Mouse (Mus musculus) frontal cortex, postnatal 14 days (tissue): ENCODE results near the gene Dlk2.

Experiments
- DNase-seq, 2 experiments: peaks; one replicate each; pipeline ENCODE4 v3.0.0; 2022; ENCODE audit warnings: low spot score in 2 of 2

Gene Dlk2

DNA sequence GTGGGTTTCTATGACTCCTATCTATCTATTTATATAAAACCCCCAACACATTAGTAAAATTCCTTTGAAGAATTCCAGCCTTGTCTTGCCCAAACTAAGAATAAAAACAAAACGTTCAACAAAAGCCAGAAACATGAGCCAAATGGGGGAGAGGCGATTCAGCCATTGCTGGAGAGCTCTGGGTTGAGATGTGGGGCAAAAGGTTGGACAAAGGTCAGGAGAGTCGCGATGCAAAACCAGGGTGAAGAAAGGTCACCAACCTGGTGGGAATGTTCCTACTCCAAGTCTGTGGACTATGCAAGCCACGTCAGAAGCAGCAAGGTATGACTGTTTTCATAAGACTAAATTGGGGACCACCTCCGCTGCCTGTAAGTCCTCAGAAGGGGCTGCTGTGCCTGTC, 23.3 kb downstream of the Dlk2 start:
- DNase-seq: no peak

DNA sequence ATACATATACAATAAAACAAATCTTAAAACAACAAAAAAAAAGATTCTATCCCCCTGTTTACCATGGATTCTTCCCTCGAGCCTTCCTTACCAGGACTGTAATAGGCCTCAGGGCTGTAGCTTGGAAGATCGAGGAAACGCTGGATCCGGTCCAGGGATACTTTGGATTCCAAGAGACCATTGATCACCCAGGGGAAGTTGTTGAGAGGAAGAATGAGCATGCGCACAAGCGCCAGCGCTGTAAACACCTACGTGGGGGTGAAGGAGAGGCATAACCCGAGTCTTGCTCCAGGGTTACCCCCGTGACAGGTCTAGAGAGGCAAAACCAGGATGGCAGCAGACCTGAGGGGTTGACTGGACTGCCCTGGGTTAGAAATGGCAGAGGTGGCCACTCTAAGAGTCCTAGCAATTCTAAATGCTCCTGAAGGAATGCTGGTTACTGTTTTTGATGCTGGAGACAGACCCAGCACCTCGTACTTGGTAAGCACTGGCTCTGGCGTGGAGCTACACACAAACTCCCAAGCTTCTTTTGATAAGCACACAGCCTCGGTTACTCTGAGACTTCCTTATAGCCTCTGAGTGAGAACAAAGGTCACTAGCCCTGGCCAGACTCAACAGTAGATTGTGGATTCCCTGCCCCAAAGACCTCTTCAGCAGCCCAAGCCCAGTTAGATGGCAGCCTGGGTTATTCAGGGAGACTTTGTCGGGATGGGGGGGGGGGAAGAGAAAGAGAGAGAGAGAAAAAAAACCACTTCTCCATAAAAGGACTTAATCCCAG, 25.0 kb downstream of the Dlk2 start:
- no peak for DNase-seq

DNA sequence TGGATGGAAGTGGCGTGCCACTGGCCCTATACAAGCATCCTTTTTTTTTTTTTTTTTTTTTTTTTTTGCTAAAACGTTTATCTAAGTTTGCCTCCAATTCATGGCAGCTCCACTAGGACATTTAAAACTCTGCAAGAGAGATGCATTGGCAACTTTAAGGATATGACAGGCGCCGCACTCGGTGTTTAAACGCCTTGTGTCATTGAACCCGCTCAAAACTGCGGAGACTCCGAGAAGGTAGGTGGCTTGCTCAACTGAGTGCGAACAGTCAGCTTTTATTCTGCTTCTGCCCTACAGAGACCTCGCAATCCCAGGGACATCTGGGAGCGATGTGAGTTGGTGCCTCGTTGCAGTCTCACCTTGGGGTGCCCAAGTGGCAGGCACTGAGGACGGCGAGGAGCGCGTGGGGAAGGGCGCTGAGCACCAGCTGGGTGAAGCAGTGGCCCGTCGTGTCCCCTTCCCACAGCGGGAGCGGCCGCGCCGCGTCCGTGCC, 30.2 kb downstream of the Dlk2 start:
- no peak for DNase-seq

DNA sequence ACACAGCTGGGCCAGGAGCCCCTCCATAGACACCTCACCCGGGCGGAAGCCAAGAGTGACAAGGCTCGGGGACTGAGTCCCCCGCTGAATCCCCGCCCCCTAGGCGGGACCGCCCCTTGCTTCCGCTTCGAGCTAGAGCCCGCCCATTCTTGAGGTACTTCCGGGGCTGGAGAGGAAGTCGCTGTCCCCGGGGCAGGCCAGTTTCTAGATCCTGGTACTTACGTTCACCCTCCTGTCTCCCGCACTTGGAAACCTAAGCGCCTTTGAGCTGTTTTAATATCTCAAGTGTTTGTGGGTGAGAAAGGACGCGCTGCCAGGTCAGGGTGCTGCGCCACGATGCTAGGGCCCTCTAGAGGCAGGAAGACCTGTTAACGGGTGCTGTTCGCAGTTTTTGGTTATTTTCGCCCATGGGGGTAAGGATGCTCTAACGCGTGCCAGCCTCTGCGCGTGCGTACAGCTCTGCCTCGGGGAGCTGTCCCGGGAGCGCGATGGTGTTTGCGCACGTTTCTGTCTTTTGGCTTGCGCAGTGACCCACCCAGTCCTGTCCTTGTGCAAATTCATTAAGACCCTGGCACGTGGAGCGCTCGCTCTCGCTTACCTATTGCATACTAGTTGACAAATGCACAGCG, 30.8 kb downstream of the Dlk2 start, which contains the start of gene Abcc10:
Abcc10 (minus strand) TSS at position 447 of the 629 bp plus-strand sequence.
- DNase-seq: peak; percentile 91 to 93

DNA sequence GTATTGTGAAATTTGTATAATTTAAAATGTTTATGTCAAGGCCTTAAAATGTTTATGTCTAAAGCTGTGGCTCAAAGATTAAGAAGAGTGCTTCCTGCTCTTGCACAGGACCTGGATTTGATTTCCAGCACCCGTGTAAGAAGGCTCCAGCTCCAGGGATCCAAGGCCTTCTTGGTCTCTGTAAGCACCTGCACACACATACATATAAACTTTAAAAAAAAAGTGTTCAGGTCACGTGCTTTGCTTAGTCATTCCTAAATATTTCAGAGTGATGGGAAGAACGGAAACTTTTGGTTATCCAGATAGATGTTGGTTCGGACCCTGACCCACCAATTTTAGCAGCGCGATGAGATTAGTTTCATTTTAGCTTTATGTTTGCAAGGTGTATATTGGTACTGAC, 31.5 kb downstream of the Dlk2 start:
- DNase-seq: no peak

DNA sequence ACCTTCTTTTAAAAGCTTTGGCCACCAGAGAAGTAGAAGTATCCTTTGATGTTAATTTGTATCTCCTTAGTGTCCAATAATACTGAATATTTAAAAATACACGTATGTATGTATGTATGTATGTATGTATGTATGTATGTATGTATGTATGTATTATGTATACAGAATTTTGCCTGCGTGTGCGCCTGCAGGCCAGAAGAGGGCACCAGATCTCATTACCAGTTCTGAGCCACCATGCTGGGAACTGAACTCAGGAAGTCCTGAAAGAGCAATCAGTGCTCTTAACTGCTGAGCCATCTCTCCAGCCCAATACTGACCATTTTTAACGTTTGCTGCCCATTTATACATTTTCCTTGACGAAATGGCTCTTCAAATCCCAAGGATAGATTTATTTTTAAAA, 39.3 kb downstream of the Dlk2 start:
- DNase-seq: no peak

DNA sequence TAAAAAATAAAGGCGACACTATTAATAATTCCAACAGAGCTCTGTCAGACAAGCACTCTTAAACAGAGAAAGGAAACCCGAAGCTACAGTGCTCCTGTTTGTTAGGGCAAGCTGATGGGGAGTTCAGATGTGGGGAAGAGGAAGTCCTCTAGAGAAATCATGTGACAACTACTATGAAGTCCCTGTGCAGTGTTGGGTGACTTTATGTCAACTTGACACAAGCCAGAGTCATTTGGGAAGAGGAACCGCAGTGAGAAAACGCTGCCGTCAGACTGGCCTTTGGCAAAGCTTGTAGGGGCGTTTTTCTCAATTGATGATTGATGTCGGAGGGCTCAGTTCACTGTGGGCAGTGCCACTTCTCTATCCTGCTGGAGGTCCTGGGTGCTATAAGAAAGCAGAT, 44.0 kb downstream of the Dlk2 start:
- no peak for DNase-seq

DNA sequence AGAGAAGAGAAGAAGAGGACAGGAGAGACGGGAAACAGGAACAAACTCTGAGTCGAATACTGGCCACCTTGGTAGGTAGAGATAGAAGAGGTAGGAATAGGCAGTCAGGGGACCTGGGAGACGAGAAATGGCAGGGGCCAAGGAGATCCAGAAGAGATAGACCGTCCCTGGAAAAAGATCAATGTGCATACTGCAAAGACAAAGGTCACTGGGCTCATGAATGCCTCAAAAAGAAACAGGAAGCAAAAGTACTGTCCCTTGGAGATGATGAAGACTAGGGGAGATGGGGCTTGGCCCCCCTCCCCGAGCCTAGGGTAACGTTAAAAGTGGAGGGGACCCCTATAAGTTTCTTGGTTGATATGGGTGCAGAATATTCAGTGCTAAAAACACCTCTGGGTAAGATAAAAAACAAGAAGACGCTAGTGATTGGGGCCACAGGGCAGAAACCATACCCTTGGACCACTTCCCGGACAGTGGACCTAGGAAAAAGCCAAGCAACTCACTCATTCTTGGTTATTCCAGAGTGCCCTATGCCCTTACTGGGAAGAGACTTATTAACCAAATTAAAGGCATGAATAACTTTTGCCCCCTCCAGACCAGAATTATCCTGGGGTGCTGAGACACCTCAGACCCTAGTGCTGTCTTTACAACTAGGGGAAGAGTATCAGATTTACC, 53.9 kb downstream of the Dlk2 start:
- no peak for DNase-seq
